Mouse (Mus musculus): ENCODE results near the gene Plxnc1. TPM values are rescaled to one million over a fixed set of nuclear protein-coding genes. Genes with fewer than 3 reads are reported as not detected.
A peak's percentile ranks its signal among the peaks of the same experiment; 100 is the strongest.

The Plxnc1 gene
- polyA plus RNA-seq, 2 experiments from 2014 or later: 23.6 to 29.0 TPM

GRCm38 (mm10) chr10:94947386-94947785, 2.8 kb upstream of the Plxnc1 start:
- no peak for ATAC-seq

- no peak for ATAC-seq
These were observed 624 bp upstream of the Plxnc1 start for GRCm38 (mm10) chr10:94945206-94945711.

GRCm38 (mm10) chr10:94943846-94944690, 567 bp downstream of the Plxnc1 start:
- peak; percentile 28 for ATAC-seq

GRCm38 (mm10) chr10:94943401-94943845, 1.2 kb downstream of the Plxnc1 start:
- peak; percentile 18 for ATAC-seq

- peak; percentile 20 for ATAC-seq
These were observed 2.1 kb downstream of the Plxnc1 start for GRCm38 (mm10) chr10:94942449-94943041.

GRCm38 (mm10) chr10:94941551-94941950, 3.1 kb downstream of the Plxnc1 start:
- ATAC-seq: no peak

- no peak for ATAC-seq
These were observed 3.8 kb downstream of the Plxnc1 start for GRCm38 (mm10) chr10:94940786-94941185.

- ATAC-seq: no peak
These were observed 4.6 kb downstream of the Plxnc1 start for GRCm38 (mm10) chr10:94940061-94940460.

GRCm38 (mm10) chr10:94938899-94939298, 5.7 kb downstream of the Plxnc1 start:
- ATAC-seq: no peak

GRCm38 (mm10) chr10:94938320-94938719, 6.3 kb downstream of the Plxnc1 start:
- no peak for ATAC-seq

- no peak for ATAC-seq
These were observed 9.4 kb downstream of the Plxnc1 start for GRCm38 (mm10) chr10:94935270-94935669.

GRCm38 (mm10) chr10:94934151-94934614, 10.5 kb downstream of the Plxnc1 start:
- ATAC-seq: no peak

- ATAC-seq: peak; percentile 51
These were observed 12.4 kb downstream of the Plxnc1 start for GRCm38 (mm10) chr10:94931961-94932832.

GRCm38 (mm10) chr10:94928164-94928563, 16.5 kb downstream of the Plxnc1 start:
- no peak for ATAC-seq

GRCm38 (mm10) chr10:94926297-94926696, 18.3 kb downstream of the Plxnc1 start:
- no peak for ATAC-seq

GRCm38 (mm10) chr10:94924878-94925277, 19.8 kb downstream of the Plxnc1 start:
- no peak for ATAC-seq

- ATAC-seq: no peak
These were observed 20.2 kb downstream of the Plxnc1 start for GRCm38 (mm10) chr10:94924450-94924849.

- ATAC-seq: no peak
These were observed 21.3 kb downstream of the Plxnc1 start for GRCm38 (mm10) chr10:94923337-94923762.

GRCm38 (mm10) chr10:94922848-94923247, 21.8 kb downstream of the Plxnc1 start:
- no peak for ATAC-seq

GRCm38 (mm10) chr10:94921751-94922150, 22.9 kb downstream of the Plxnc1 start:
- no peak for ATAC-seq

GRCm38 (mm10) chr10:94920526-94920925, 24.1 kb downstream of the Plxnc1 start:
- no peak for ATAC-seq

- ATAC-seq: no peak
These were observed 24.7 kb downstream of the Plxnc1 start for GRCm38 (mm10) chr10:94919960-94920359.

GRCm38 (mm10) chr10:94919552-94919951, 25.1 kb downstream of the Plxnc1 start:
- peak; percentile 73 for ATAC-seq

Measured in CD4-positive, CD25-positive, alpha-beta regulatory T cell, adult 4 months (primary cell).